Mouse (Mus musculus): Measurements from ENCODE around the gene Stat5b.

Gene Stat5b

GRCm38 (mm10) chr11:100811132-100811531 is 39.4 kb downstream of the Stat5b start:
- DNase-seq (ENCODE audit: low spot score): no peak

GRCm38 (mm10) chr11:100810516-100810915 is 40.0 kb downstream of the Stat5b start:
- no peak for DNase-seq (ENCODE audit: low spot score)

- no peak for DNase-seq (ENCODE audit: low spot score)
Observed at GRCm38 (mm10) chr11:100806380-100807305, 43.9 kb downstream of the Stat5b start.

GRCm38 (mm10) chr11:100805535-100805934 is 45.0 kb downstream of the Stat5b start:
- DNase-seq (ENCODE audit: low spot score): no peak

- no peak for DNase-seq (ENCODE audit: low spot score)
Observed at GRCm38 (mm10) chr11:100804409-100804808, 46.1 kb downstream of the Stat5b start.

- no peak for DNase-seq (ENCODE audit: low spot score)
Observed at GRCm38 (mm10) chr11:100799426-100799825, 51.1 kb downstream of the Stat5b start.

- no peak for DNase-seq (ENCODE audit: low spot score)
Observed at GRCm38 (mm10) chr11:100796585-100796984, 53.9 kb downstream of the Stat5b start.

- DNase-seq (ENCODE audit: low spot score): no peak
Observed at GRCm38 (mm10) chr11:100795386-100795785, 55.1 kb downstream of the Stat5b start.

GRCm38 (mm10) chr11:100791457-100792049 is 59.0 kb downstream of the Stat5b start:
- DNase-seq (ENCODE audit: low spot score): no peak

- DNase-seq (ENCODE audit: low spot score): peak; percentile 28
Observed at GRCm38 (mm10) chr11:100790644-100791043, 59.9 kb downstream of the Stat5b start.

- DNase-seq (ENCODE audit: low spot score): no peak
Observed at GRCm38 (mm10) chr11:100789702-100790101, 60.8 kb downstream of the Stat5b start.

GRCm38 (mm10) chr11:100785774-100786173 is 64.8 kb downstream of the Stat5b start:
- DNase-seq (ENCODE audit: low spot score): no peak

- DNase-seq (ENCODE audit: low spot score): no peak
Observed at GRCm38 (mm10) chr11:100784286-100784685, 66.2 kb downstream of the Stat5b start.

GRCm38 (mm10) chr11:100782568-100782967 is 68.0 kb downstream of the Stat5b start:
- DNase-seq (ENCODE audit: low spot score): no peak

- no peak for DNase-seq (ENCODE audit: low spot score)
Observed at GRCm38 (mm10) chr11:100781763-100782475, 68.6 kb downstream of the Stat5b start.

GRCm38 (mm10) chr11:100780247-100780646 is 70.3 kb downstream of the Stat5b start:
- no peak for DNase-seq (ENCODE audit: low spot score)

GRCm38 (mm10) chr11:100778069-100778468 is 72.5 kb downstream of the Stat5b start:
- no peak for DNase-seq (ENCODE audit: low spot score)

- DNase-seq (ENCODE audit: low spot score): no peak
Observed at GRCm38 (mm10) chr11:100775921-100776320, 74.6 kb downstream of the Stat5b start.

- no peak for DNase-seq (ENCODE audit: low spot score)
Observed at GRCm38 (mm10) chr11:100774261-100774660, 76.3 kb downstream of the Stat5b start.

GRCm38 (mm10) chr11:100770646-100771408 is 79.7 kb downstream of the Stat5b start, which contains the start of gene Ghdc:
Gene Ghdc, minus strand, starts transcription at chr11:100770957.
- peak; percentile 61 for DNase-seq (ENCODE audit: low spot score)

GRCm38 (mm10) chr11:100769980-100770379 is 80.5 kb downstream of the Stat5b start:
- DNase-seq (ENCODE audit: low spot score): no peak

GRCm38 (mm10) chr11:100767871-100768270 is 82.7 kb downstream of the Stat5b start:
- DNase-seq (ENCODE audit: low spot score): no peak
